ENCODE assay signal across 17 mouse cellular contexts in the genomic region with DNA sequence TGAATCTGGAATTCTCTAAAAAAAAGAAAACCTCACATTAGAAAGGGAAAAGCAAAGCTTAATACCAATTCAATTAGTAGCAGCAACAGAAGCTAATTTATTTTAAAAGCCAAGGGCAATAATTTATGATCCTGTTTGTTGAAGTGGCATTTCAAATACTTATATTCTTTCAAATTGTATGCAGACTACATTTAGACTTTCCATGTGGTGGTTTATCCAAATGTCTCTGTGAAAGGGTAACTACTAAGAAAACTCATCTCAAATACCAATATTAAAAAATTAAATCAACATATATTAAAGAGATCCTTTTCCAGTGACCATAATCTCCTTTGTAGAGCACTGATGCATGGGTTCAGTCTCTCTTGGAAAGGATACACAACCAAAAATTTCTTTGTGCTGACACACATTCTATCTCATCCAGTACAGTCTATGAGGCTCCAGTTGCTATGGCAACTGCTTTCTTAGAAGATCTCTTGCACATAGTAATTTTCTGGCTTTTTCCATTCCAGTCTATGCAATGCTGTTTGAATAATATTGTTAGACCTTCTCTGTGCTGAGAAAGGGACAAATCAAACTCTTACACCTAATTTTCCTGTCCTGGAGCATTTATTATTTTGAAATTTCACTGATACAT.
DNase-seq lines count a peak whose midpoint lies in the region; ATAC-seq lines count a peak whose summit lies in the region.
"Had no signal": no experiment of that assay in that cellular context is flagged by ENCODE, and none has a peak within 500 bp of the region (broad histone marks: within the 10 kb centered on the region; RNA-seq: fewer than 3 reads in every experiment).

No protein-coding gene starts in this region.

- H3K4me2 ChIP-seq in hindbrain, embryonic 13.5 days = no peak overlapping the region
- H3K4me2 ChIP-seq in forebrain, embryonic 12.5 days = no peak overlapping the region
- H3K4me2 ChIP-seq: embryonic facial prominence, embryonic 13.5 days; heart, embryonic 13.5 days had no signal

- no peaks in the 10 kb centered on the region for H3K36me3 ChIP-seq in hindbrain, embryonic 13.5 days
- no peaks in the 10 kb centered on the region for H3K36me3 ChIP-seq in hindbrain, embryonic 10.5 days
- no peaks in the 10 kb centered on the region for H3K36me3 ChIP-seq in forebrain, embryonic 12.5 days (replicated peaks)
- H3K36me3 ChIP-seq: embryonic facial prominence, embryonic 13.5 days; heart, embryonic 13.5 days had no signal

- no peak for DNase-seq in hindbrain, embryonic 10.5 days (ENCODE audit: low spot score)
- peak; percentile 51 for DNase-seq in 3T3-L1 (ENCODE audit: low read depth, low spot score)
- peak; percentile 45 to 68 for DNase-seq in left cerebral cortex, adult 9 months (ENCODE audit: low spot score in 2 of 2)
- no peak for DNase-seq in heart, postnatal 4 days
- DNase-seq in lung, postnatal 10 days = no peak
- DNase-seq: adrenal gland, postnatal 36 days; cerebellum, adult 8-10 months; kidney, postnatal 4 days; thymus, adult 18-20 months had no signal

- peak; percentile 89 for ATAC-seq in hindbrain, embryonic 13.5 days (ENCODE audit: low FRiP score)
- peak; percentile 41; the same call in 1 of the 2 replicates for ATAC-seq in forebrain, embryonic 12.5 days (ENCODE audit: low FRiP score)
- no peak for ATAC-seq in inflammation-experienced regulatory T-cells, adult 6 months
- ATAC-seq: intestine, postnatal 0 days; Patski had no signal

- H3K9me3 ChIP-seq in hindbrain, embryonic 13.5 days = no peaks in the 10 kb centered on the region
- H3K9me3 ChIP-seq in hindbrain, embryonic 10.5 days = no peaks in the 10 kb centered on the region
- H3K9me3 ChIP-seq in forebrain, embryonic 12.5 days = no peaks in the 10 kb centered on the region
- H3K9me3 ChIP-seq: embryonic facial prominence, embryonic 13.5 days; heart, embryonic 13.5 days had no signal

- H3K4me3 ChIP-seq in hindbrain, embryonic 13.5 days = no peak overlapping the region
- no peak overlapping the region for H3K4me3 ChIP-seq in hindbrain, embryonic 10.5 days
- H3K4me3 ChIP-seq in forebrain, embryonic 12.5 days (replicated peaks) = no peak overlapping the region
- H3K4me3 ChIP-seq: embryonic facial prominence, embryonic 13.5 days; heart, embryonic 13.5 days had no signal

- no peaks in the 10 kb centered on the region for H3K27me3 ChIP-seq in hindbrain, embryonic 13.5 days
- no peaks in the 10 kb centered on the region for H3K27me3 ChIP-seq in hindbrain, embryonic 10.5 days (ENCODE audit: insufficient read depth, poor library complexity, severe bottlenecking)
- H3K27me3 ChIP-seq in forebrain, embryonic 12.5 days = no peaks in the 10 kb centered on the region
- H3K27me3 ChIP-seq: embryonic facial prominence, embryonic 13.5 days; heart, embryonic 13.5 days had no signal

- no peak overlapping the region for H3K9ac ChIP-seq in hindbrain, embryonic 13.5 days
- no peak overlapping the region for H3K9ac ChIP-seq in forebrain, embryonic 12.5 days
- H3K9ac ChIP-seq: embryonic facial prominence, embryonic 13.5 days; heart, embryonic 13.5 days had no signal

- no peaks in the 10 kb centered on the region for H3K4me1 ChIP-seq in hindbrain, embryonic 13.5 days (replicated peaks)
- H3K4me1 ChIP-seq in hindbrain, embryonic 10.5 days (replicated peaks) = no peaks in the 10 kb centered on the region; the same call in 1 of the 2 replicates
- H3K4me1 ChIP-seq in forebrain, embryonic 12.5 days = no peaks in the 10 kb centered on the region
- H3K4me1 ChIP-seq: embryonic facial prominence, embryonic 13.5 days; heart, embryonic 13.5 days had no signal

- H3K27ac ChIP-seq in hindbrain, embryonic 13.5 days = no peak overlapping the region
- H3K27ac ChIP-seq in hindbrain, embryonic 10.5 days = no peak overlapping the region
- no peak overlapping the region for H3K27ac ChIP-seq in forebrain, embryonic 12.5 days
- H3K27ac ChIP-seq: embryonic facial prominence, embryonic 13.5 days; heart, embryonic 13.5 days; macrophage had no signal

Comparison
In these comparisons a context has a peak if more than half of its experiments do, and no peak if none do; other contexts are left out.
1. DNase-seq: peak in 3T3-L1 (single experiment) and left cerebral cortex, adult 9 months (2 of 2); none in hindbrain, embryonic 10.5 days (single experiment), heart, postnatal 4 days (single experiment) and lung, postnatal 10 days (single experiment).